Mouse (Mus musculus): ENCODE data around the gene Serpinb1c. TPM values are rescaled to one million over a fixed set of nuclear protein-coding genes. Genes with fewer than 3 reads are reported as not detected.
A peak's percentile ranks its signal among the peaks of the same experiment; 100 is the strongest.

Gene Serpinb1c
- total and polyA plus RNA-seq, 3 experiments = 2.0 to 3.5 TPM; not detected in 1

- Histone ChIP-seq H3K4me3 (no peak overlapping the region), H3K4me1 (ENCODE audit: control insufficient read depth, insufficient read depth, low read length) (no peaks in the 10 kb centered on the region), H3K27ac (no peak overlapping the region), H3K9ac (ENCODE audit: low read depth, low read length) (no peak overlapping the region), H3K36me3 (ENCODE audit: control insufficient read depth, insufficient read depth, low read length) (no peaks in the 10 kb centered on the region), H3K27me3 (ENCODE audit: control insufficient read depth, insufficient read depth, low read length) (no peaks in the 10 kb centered on the region), H3K79me2 (replicated peaks; ENCODE audit: control insufficient read depth, insufficient read depth, low read length) (no peaks in the 10 kb centered on the region)
- DNase-seq = no peak
- intact Hi-C loops (cut with DNase I) = no loop called here
- no peak for TF ChIP-seq EP300 (IDR thresholded peaks at IDR 0.05; ENCODE audit: insufficient read depth, low read depth, low read length)
- no peak for TF ChIP-seq CTCF (IDR thresholded peaks at IDR 0.05)
- TF ChIP-seq POLR2A (IDR thresholded peaks at IDR 0.05; ENCODE audit: insufficient read depth, low read depth, low read length) = no peak
Measured at GRCm38 (mm10) chr13:32863456-32863855, 34.6 kb downstream of the Serpinb1c start.

GRCm38 (mm10) chr13:32860821-32861220 is 37.2 kb downstream of the Serpinb1c start:
- no peak overlapping the region for H3K9ac ChIP-seq (ENCODE audit: low read depth, low read length)
- H3K79me2 ChIP-seq (replicated peaks; ENCODE audit: control insufficient read depth, insufficient read depth, low read length) = no peaks in the 10 kb centered on the region
- H3K4me3 ChIP-seq = no peak overlapping the region
- no peaks in the 10 kb centered on the region for H3K27me3 ChIP-seq (ENCODE audit: control insufficient read depth, insufficient read depth, low read length)
- no peaks in the 10 kb centered on the region for H3K36me3 ChIP-seq (ENCODE audit: control insufficient read depth, insufficient read depth, low read length)
- H3K27ac ChIP-seq = no peak overlapping the region
- intact Hi-C loops (cut with DNase I) = no loop called here
- H3K4me1 ChIP-seq (ENCODE audit: control insufficient read depth, insufficient read depth, low read length) = no peaks in the 10 kb centered on the region
- WGBS = 57% methylated on average over 3 of the region's 3 CpGs
- no peak for DNase-seq
- TF ChIP-seq EP300 (IDR thresholded peaks at IDR 0.05; ENCODE audit: insufficient read depth, low read depth, low read length) (no peak), POLR2A (IDR thresholded peaks at IDR 0.05; ENCODE audit: insufficient read depth, low read depth, low read length) (no peak), CTCF (IDR thresholded peaks at IDR 0.05) (no peak)

GRCm38 (mm10) chr13:32853073-32853472 is 44.9 kb downstream of the Serpinb1c start:
- Histone ChIP-seq H3K9ac (ENCODE audit: low read depth, low read length) (no peak overlapping the region), H3K4me3 (no peak overlapping the region), H3K27me3 (ENCODE audit: control insufficient read depth, insufficient read depth, low read length) (no peaks in the 10 kb centered on the region), H3K27ac (no peak overlapping the region), H3K4me1 (ENCODE audit: control insufficient read depth, insufficient read depth, low read length) (peaks cover 17% of the 10 kb centered on the region), H3K36me3 (ENCODE audit: control insufficient read depth, insufficient read depth, low read length) (peaks cover 8% of the 10 kb centered on the region), H3K79me2 (replicated peaks; ENCODE audit: control insufficient read depth, insufficient read depth, low read length) (no peaks in the 10 kb centered on the region)
- intact Hi-C loops (cut with DNase I) = no loop called here
- WGBS = 74% methylated on average over 2 of the region's 2 CpGs
- no peak for DNase-seq
- TF ChIP-seq POLR2A (IDR thresholded peaks at IDR 0.05; ENCODE audit: insufficient read depth, low read depth, low read length) (no peak), EP300 (IDR thresholded peaks at IDR 0.05; ENCODE audit: insufficient read depth, low read depth, low read length) (no peak), CTCF (IDR thresholded peaks at IDR 0.05) (no peak)

GRCm38 (mm10) chr13:32852539-32852938 is 45.5 kb downstream of the Serpinb1c start:
- no peak overlapping the region for H3K4me3 ChIP-seq
- no peak overlapping the region for H3K27ac ChIP-seq
- no peak for DNase-seq
- WGBS = 98% methylated on average over 4 of the region's 4 CpGs
- TF ChIP-seq EP300 (IDR thresholded peaks at IDR 0.05; ENCODE audit: insufficient read depth, low read depth, low read length) = no peak
- TF ChIP-seq POLR2A (IDR thresholded peaks at IDR 0.05; ENCODE audit: insufficient read depth, low read depth, low read length) = no peak
- no peak for TF ChIP-seq CTCF (IDR thresholded peaks at IDR 0.05)
- intact Hi-C loops (cut with DNase I) = no loop called here
- no peaks in the 10 kb centered on the region for H3K79me2 ChIP-seq (replicated peaks; ENCODE audit: control insufficient read depth, insufficient read depth, low read length)
- H3K4me1 ChIP-seq (ENCODE audit: control insufficient read depth, insufficient read depth, low read length) = peaks cover 17% of the 10 kb centered on the region
- no peaks in the 10 kb centered on the region for H3K27me3 ChIP-seq (ENCODE audit: control insufficient read depth, insufficient read depth, low read length)
- peaks cover 8% of the 10 kb centered on the region for H3K36me3 ChIP-seq (ENCODE audit: control insufficient read depth, insufficient read depth, low read length)
- H3K9ac ChIP-seq (ENCODE audit: low read depth, low read length) = no peak overlapping the region

DNA sequence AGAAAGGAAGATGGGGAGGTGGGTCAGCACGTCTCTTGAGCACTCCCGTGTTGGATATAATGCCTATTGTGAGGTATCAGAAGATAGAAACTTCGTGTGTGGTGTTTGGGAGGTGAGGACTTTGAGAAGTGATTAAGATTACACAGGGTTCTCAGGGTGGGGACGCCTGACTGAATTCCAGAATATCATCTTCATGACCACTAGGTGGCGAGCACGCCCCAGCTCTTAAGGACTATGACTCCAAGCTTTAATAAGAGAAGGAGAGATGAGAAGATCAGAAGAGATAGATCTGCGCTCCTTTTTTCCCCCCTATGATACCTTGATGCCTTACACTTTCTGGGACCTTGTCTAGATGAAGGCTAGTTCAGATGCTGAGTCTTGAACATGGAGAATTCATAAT is 46.0 kb downstream of the Serpinb1c start:
- TF ChIP-seq POLR2A (IDR thresholded peaks at IDR 0.05; ENCODE audit: insufficient read depth, low read depth, low read length) (no peak), CTCF (IDR thresholded peaks at IDR 0.05) (peak; percentile 84)
- H3K79me2 ChIP-seq (replicated peaks; ENCODE audit: control insufficient read depth, insufficient read depth, low read length) = no peaks in the 10 kb centered on the region
- no peak overlapping the region for H3K27ac ChIP-seq
- peak; percentile 46 for DNase-seq
- intact Hi-C loops (cut with DNase I) = no loop called here
- H3K27me3 ChIP-seq (ENCODE audit: control insufficient read depth, insufficient read depth, low read length) = no peaks in the 10 kb centered on the region
- WGBS = 7% methylated on average over 7 of the region's 7 CpGs
- 0 out of 2 replicates have a peak overlapping the region, but pooled peaks have one; percentile 55 for H3K9ac ChIP-seq (ENCODE audit: low read depth, low read length)
- peaks cover 8% of the 10 kb centered on the region for H3K36me3 ChIP-seq (ENCODE audit: control insufficient read depth, insufficient read depth, low read length)
- H3K4me3 ChIP-seq = no peak overlapping the region
- peaks cover 17% of the 10 kb centered on the region for H3K4me1 ChIP-seq (ENCODE audit: control insufficient read depth, insufficient read depth, low read length)

DNA sequence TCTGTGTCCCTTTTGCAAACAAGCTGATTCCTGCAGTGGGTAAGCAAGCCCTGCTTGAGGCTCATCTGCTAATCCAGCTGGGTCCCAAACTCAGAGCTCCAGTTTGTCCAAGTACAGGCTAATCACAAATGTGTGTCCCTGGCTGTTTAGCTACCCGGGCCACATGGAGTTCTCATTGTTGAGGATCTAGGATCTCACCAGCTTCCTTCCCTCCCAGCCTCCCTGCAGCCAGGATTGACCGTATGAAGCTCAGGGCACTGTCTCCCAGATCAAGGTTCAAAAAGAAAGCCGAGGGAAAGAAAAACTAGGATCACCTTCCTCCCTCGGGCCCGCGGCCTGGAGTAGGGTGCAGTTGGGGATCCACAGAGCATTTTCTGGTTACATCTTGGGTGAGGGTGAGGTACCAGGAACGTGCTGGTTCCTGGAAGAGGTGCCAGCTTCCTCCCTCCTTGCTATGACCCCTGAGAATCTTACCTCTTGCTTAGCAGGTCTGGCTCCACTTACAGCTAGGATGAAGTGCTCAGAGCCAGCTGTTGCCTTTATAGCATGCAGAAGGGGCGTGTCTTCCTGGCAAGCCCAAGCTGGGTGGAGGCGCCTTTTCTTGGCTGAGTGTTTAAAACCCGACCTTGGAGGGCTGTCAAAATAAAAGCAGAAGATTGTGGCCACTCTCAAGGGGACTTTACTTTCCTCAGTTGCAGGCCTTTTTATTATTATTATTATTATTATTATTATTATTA is 47.2 kb downstream of the Serpinb1c start, which contains the start of gene Serpinb1a:
Serpinb1a (minus strand) TSS at position 518 of the 737 bp plus-strand sequence.
- no peaks in the 10 kb centered on the region for H3K27me3 ChIP-seq (ENCODE audit: control insufficient read depth, insufficient read depth, low read length)
- intact Hi-C loops (cut with DNase I) = no loop called here
- peaks cover 17% of the 10 kb centered on the region for H3K4me1 ChIP-seq (ENCODE audit: control insufficient read depth, insufficient read depth, low read length)
- WGBS = 28% methylated on average over 10 of the region's 10 CpGs
- peak within 1 kb of the TSS; percentile 64 for H3K27ac ChIP-seq
- 0 out of 2 replicates have a peak within 1 kb of the TSS, but pooled peaks have one; percentile 55 for H3K9ac ChIP-seq (ENCODE audit: low read depth, low read length)
- DNase-seq = peak; percentile 76 to 84
- no peaks in the 10 kb centered on the region for H3K79me2 ChIP-seq (replicated peaks; ENCODE audit: control insufficient read depth, insufficient read depth, low read length)
- peaks cover 8% of the 10 kb centered on the region for H3K36me3 ChIP-seq (ENCODE audit: control insufficient read depth, insufficient read depth, low read length)
- TF ChIP-seq EP300 (IDR thresholded peaks at IDR 0.05; ENCODE audit: insufficient read depth, low read depth, low read length) (no peak), POLR2A (IDR thresholded peaks at IDR 0.05; ENCODE audit: insufficient read depth, low read depth, low read length) (peak; percentile 79)
- peak within 1 kb of the TSS; percentile 36 for H3K4me3 ChIP-seq
